Mouse (Mus musculus) MEL (cell line): Measurements from ENCODE around the gene Dlg5. TPM values are rescaled to one million over a fixed set of nuclear protein-coding genes. Genes with fewer than 3 reads are reported as not detected.

ENCODE experiments used
- DNase-seq: peaks from one replicate; pipeline ENCODE4 v3.0.0; 2011; ENCODE audit warnings: low read depth, low spot score
- H3K27ac ChIP-seq: 2 replicates; pipeline ENCODE4 v1.5.1; 2012; ENCODE audit warnings: low read depth, mild to moderate bottlenecking, control low read depth, low read length, moderate library complexity; ENCODE audit not compliant: control insufficient read depth
- H3K27me3 ChIP-seq, 2 experiments: fragments of 150-350 bp in 1 of 2; sonication (generic) in 1 of 2; 2 replicates each; pipeline ENCODE4 v1.6.1; 2012; ENCODE audit warnings: low read length in 2 of 2, mild to moderate bottlenecking in 2 of 2, improper control_type of control experiment in 1 of 2, moderate library complexity in 1 of 2; ENCODE audit not compliant: insufficient read depth in 2 of 2, control insufficient read depth in 1 of 2
- H3K36me3 ChIP-seq, 2 experiments: 2 replicates each; pipeline ENCODE4 v1.6.1; 2012 to 2014; ENCODE audit warnings: low read length in 2 of 2, improper control_type of control experiment in 1 of 2, inconsistent platforms in 1 of 2, mild to moderate bottlenecking in 1 of 2; ENCODE audit not compliant: insufficient read depth in 2 of 2, control insufficient read depth in 1 of 2
- H3K4me1 ChIP-seq, 2 experiments: fragments of 150-350 bp in 1 of 2; sonication (generic) in 1 of 2; 2 replicates each; pipeline ENCODE4 v1.6.1; 2012; ENCODE audit warnings: low read length in 2 of 2, improper control_type of control experiment in 1 of 2, mild to moderate bottlenecking in 1 of 2; ENCODE audit not compliant: insufficient read depth in 2 of 2, control insufficient read depth in 1 of 2
- H3K4me3 ChIP-seq, 2 experiments: fragments of 150-350 bp in 1 of 2; sonication (generic) in 1 of 2; 2 replicates each; pipeline ENCODE4 v1.5.1; 2012; ENCODE audit warnings: low read depth in 2 of 2, low read length in 2 of 2, mild to moderate bottlenecking in 2 of 2, moderate library complexity in 2 of 2, control low read depth in 1 of 2, improper control_type of control experiment in 1 of 2; ENCODE audit not compliant: control insufficient read depth in 1 of 2, insufficient read depth in 1 of 2
- H3K79me2 ChIP-seq: 2 replicates; pipeline ENCODE4 v1.6.1; 2012; ENCODE audit warnings: mild to moderate bottlenecking, low read length, moderate library complexity; ENCODE audit not compliant: control insufficient read depth, poor library complexity, insufficient read depth
- H3K9ac ChIP-seq: 2 replicates; pipeline ENCODE4 v1.6.1; 2012; ENCODE audit warnings: low read depth, mild to moderate bottlenecking, control low read depth, low read length, moderate library complexity; ENCODE audit not compliant: control insufficient read depth, poor library complexity, severe bottlenecking
- H3K9me3 ChIP-seq: fragments of 150-350 bp; sonication (generic); replicated peaks from 2 replicates; pipeline ENCODE4 v1.6.1; 2012; ENCODE audit warnings: mild to moderate bottlenecking, low read length, improper control_type of control experiment, moderate library complexity; ENCODE audit not compliant: insufficient read depth
- CHD1 ChIP-seq: IDR thresholded peaks from 2 replicates; pipeline ENCODE4 v1.6.1; 2012; ENCODE audit warnings: low read depth, mild to moderate bottlenecking, inconsistent platforms, low read length, improper control_type of control experiment
- EP300 ChIP-seq, 2 experiments: IDR thresholded peaks; 2 replicates each; pipeline ENCODE4 v1.6.1; 2011; ENCODE audit warnings: improper control_type of control experiment in 2 of 2, low read length in 2 of 2, low read depth in 1 of 2, mild to moderate bottlenecking in 1 of 2
- GABPA ChIP-seq: IDR thresholded peaks from 2 replicates; pipeline ENCODE4 v1.6.1; 2012; ENCODE audit warnings: low read depth, mild to moderate bottlenecking, inconsistent platforms, low read length, improper control_type of control experiment, moderate library complexity
- JUND ChIP-seq: IDR thresholded peaks from 2 replicates; pipeline ENCODE4 v1.6.1; 2011; ENCODE audit warnings: low read depth, mild to moderate bottlenecking, improper control_type of control experiment, low read length
- KAT2A ChIP-seq: conservative IDR thresholded peaks from 2 replicates; pipeline ENCODE4 v1.6.1; 2012; ENCODE audit warnings: low read depth, low read length, improper control_type of control experiment, inconsistent platforms
- MAX ChIP-seq: IDR thresholded peaks from 2 replicates; pipeline ENCODE4 v1.6.1; 2011; ENCODE audit warnings: low read length, improper control_type of control experiment
- MAZ ChIP-seq: IDR thresholded peaks from 2 replicates; pipeline ENCODE4 v1.6.1; 2012; ENCODE audit warnings: low read depth, mild to moderate bottlenecking, inconsistent platforms, low read length, improper control_type of control experiment
- MYC ChIP-seq: IDR thresholded peaks from 2 replicates; pipeline ENCODE4 v1.6.1; 2011; ENCODE audit warnings: low read depth, mild to moderate bottlenecking, low read length, improper control_type of control experiment, moderate library complexity
- NELFE ChIP-seq: IDR thresholded peaks from 2 replicates; pipeline ENCODE4 v1.6.1; 2011; ENCODE audit warnings: low read depth, low read length, improper control_type of control experiment
- POLR2A ChIP-seq, 2 experiments: IDR thresholded peaks; 2 replicates each; pipeline ENCODE4 v1.6.1; 2011 to 2012; ENCODE audit warnings: low read length in 2 of 2, mild to moderate bottlenecking in 2 of 2, control low read depth in 1 of 2, improper control_type of control experiment in 1 of 2, low read depth in 1 of 2, moderate library complexity in 1 of 2; ENCODE audit not compliant: control insufficient read depth in 1 of 2, insufficient read depth in 1 of 2, poor library complexity in 1 of 2
- RCOR1 ChIP-seq: IDR thresholded peaks from 2 replicates; pipeline ENCODE4 v1.6.1; 2012; ENCODE audit warnings: low read depth, mild to moderate bottlenecking, inconsistent platforms, low read length, improper control_type of control experiment
- SIN3A ChIP-seq: IDR thresholded peaks from 2 replicates; pipeline ENCODE4 v1.6.1; 2012; ENCODE audit warnings: low read length, improper control_type of control experiment, inconsistent platforms
- SMC3 ChIP-seq: IDR thresholded peaks from 2 replicates; pipeline ENCODE4 v1.6.1; 2011; ENCODE audit warnings: low read depth, low read length, improper control_type of control experiment
- TAL1 ChIP-seq: IDR thresholded peaks from 2 replicates; pipeline ENCODE4 v1.6.1; 2012; ENCODE audit warnings: mild to moderate bottlenecking, inconsistent platforms, low read length, moderate library complexity, mixed read lengths
- TBP ChIP-seq: IDR thresholded peaks from 2 replicates; pipeline ENCODE4 v1.8.0; 2011; ENCODE audit warnings: low read depth, low read length, improper control_type of control experiment
- USF2 ChIP-seq, 2 experiments: IDR thresholded peaks; 2 replicates each; pipeline ENCODE4 v1.6.1; 2011 to 2012; ENCODE audit warnings: improper control_type of control experiment in 2 of 2, low read length in 2 of 2, borderline replicate concordance in 1 of 2, inconsistent platforms in 1 of 2, low read depth in 1 of 2, mild to moderate bottlenecking in 1 of 2; ENCODE audit not compliant: insufficient read depth in 1 of 2
- ZC3H11A ChIP-seq: IDR thresholded peaks from 2 replicates; pipeline ENCODE4 v1.6.1; 2012; ENCODE audit warnings: low read depth, mild to moderate bottlenecking, inconsistent platforms, low read length, improper control_type of control experiment
- ZKSCAN1 ChIP-seq: IDR thresholded peaks from 2 replicates; pipeline ENCODE4 v1.6.1; 2012; ENCODE audit warnings: low read depth, mild to moderate bottlenecking, inconsistent platforms, low read length, improper control_type of control experiment, moderate library complexity
- polyA plus RNA-seq, 2 experiments: library from polyadenylated mRNA; stranded (reverse) in 1 of 2; unstranded in 1 of 2; fragments of >175 nt in 1 of 2; fragments of >200 nt in 1 of 2; gene quantifications; 2 replicates each; pipeline versions ENCODE4 v1.2.1 to v1.2.4; 2012; ENCODE audit warnings: low replicate concordance in 2 of 2, low read depth in 1 of 2; ENCODE audit not compliant: insufficient read length in 2 of 2, insufficient read depth in 1 of 2, missing spikeins in 1 of 2
- total RNA-seq: library from RNA; depleted of rRNA; stranded (reverse); fragments of 300-350 nt; gene quantifications from 2 replicates; pipeline ENCODE4 v1.2.3, GENCODE M21; 2012

Gene Dlg5
- total and polyA plus RNA-seq, 3 experiments, result not detected

- Histone ChIP-seq H3K4me1 (no peaks in the 10 kb centered on the region), H3K79me2 (no peaks in the 10 kb centered on the region)
- no peak for TF ChIP-seq TBP
- no peak for TF ChIP-seq EP300 (IDR thresholded peaks at IDR 0.05; ENCODE audit: low read depth in 1 of 2, low read length in 2 of 2)
- no peak for TF ChIP-seq POLR2A (IDR thresholded peaks at IDR 0.05; ENCODE audit: control insufficient read depth in 1 of 2, insufficient read depth in 1 of 2, low read depth in 1 of 2, low read length in 2 of 2, poor library complexity in 1 of 2)
- no peak for TF ChIP-seq NELFE
- no peak for TF ChIP-seq JUND
- no peak for TF ChIP-seq SIN3A
- TF ChIP-seq CHD1, result no peak
- no peak for TF ChIP-seq RCOR1
- TF ChIP-seq MYC, result no peak
- TF ChIP-seq GABPA, result no peak
- no peak for TF ChIP-seq MAZ
- TF ChIP-seq, all 39 proteins: peak for 0
- Histone ChIP-seq H3K9me3 (no peaks in the 10 kb centered on the region), H3K27ac (no peak overlapping the region), H3K27me3 (no peaks in the 10 kb centered on the region), H3K9ac (no peak overlapping the region), H3K4me3 (no peak overlapping the region), H3K36me3 (no peaks in the 10 kb centered on the region)
- DNase-seq, result no peak
These were observed 73.9 kb downstream of the Dlg5 start for GRCm38 (mm10) chr14:24171639-24172311.

GRCm38 (mm10) chr14:24166046-24166445 lies 79.7 kb downstream of the Dlg5 start:
- TF ChIP-seq KAT2A (no peak), ZC3H11A (no peak), EP300 (IDR thresholded peaks at IDR 0.05; ENCODE audit: low read depth in 1 of 2, low read length in 2 of 2) (no peak), TAL1 (no peak)
- no peaks in the 10 kb centered on the region for H3K36me3 ChIP-seq
- no peak overlapping the region for H3K4me3 ChIP-seq
- no peak overlapping the region for H3K9ac ChIP-seq
- no peak for DNase-seq
- H3K27me3 ChIP-seq, result no peaks in the 10 kb centered on the region
- H3K9me3 ChIP-seq, result no peaks in the 10 kb centered on the region
- no peak overlapping the region for H3K27ac ChIP-seq
- H3K4me1 ChIP-seq, result no peaks in the 10 kb centered on the region
- H3K79me2 ChIP-seq, result no peaks in the 10 kb centered on the region

GRCm38 (mm10) chr14:24164721-24165367 lies 80.9 kb downstream of the Dlg5 start:
- no peak for DNase-seq
- Histone ChIP-seq H3K36me3 (no peaks in the 10 kb centered on the region), H3K9ac (no peak overlapping the region), H3K4me1 (no peaks in the 10 kb centered on the region), H3K27me3 (no peaks in the 10 kb centered on the region), H3K4me3 (no peak overlapping the region), H3K27ac (no peak overlapping the region), H3K79me2 (no peaks in the 10 kb centered on the region), H3K9me3 (no peaks in the 10 kb centered on the region)
- no peak for TF ChIP-seq MAX
- no peak for TF ChIP-seq ZKSCAN1
- TF ChIP-seq MAZ, result no peak
- no peak for TF ChIP-seq CHD1
- TF ChIP-seq USF2 (IDR thresholded peaks at IDR 0.05; ENCODE audit: borderline replicate concordance in 1 of 2, insufficient read depth in 1 of 2, low read depth in 1 of 2, low read length in 2 of 2), result no peak
- TF ChIP-seq KAT2A, result no peak
- no peak for TF ChIP-seq SMC3
- no peak for TF ChIP-seq SIN3A
